Mouse (Mus musculus): ENCODE data around the gene Atp1a2.
"Not testable (repeated sequence)": the region's sequence is repeated elsewhere in the genome, so short reads cannot be mapped to it uniquely, and the experiment has no call there.

Atp1a2 gene

GRCm38 (mm10) chr1:172273386-172273785 lies 24.5 kb downstream of the Atp1a2 start:
- no peak for ATAC-seq (ENCODE audit: low TSS enrichment)

- peak; percentile 66 for ATAC-seq (ENCODE audit: low TSS enrichment)
These were observed 26.1 kb downstream of the Atp1a2 start for GRCm38 (mm10) chr1:172271765-172272164.

- ATAC-seq (ENCODE audit: low TSS enrichment) = no peak
These were observed 26.7 kb downstream of the Atp1a2 start for GRCm38 (mm10) chr1:172271208-172271607.

GRCm38 (mm10) chr1:172261477-172262078 lies 36.3 kb downstream of the Atp1a2 start, which contains the start of gene Igsf8:
Gene Igsf8, plus strand, starts transcription at chr1:172261641.
- no peak for ATAC-seq (ENCODE audit: low TSS enrichment)

GRCm38 (mm10) chr1:172258314-172258713 lies 39.5 kb downstream of the Atp1a2 start, which contains the start of gene Atp1a4:
Gene Atp1a4, minus strand, starts transcription at chr1:172258414.
- ATAC-seq (ENCODE audit: low TSS enrichment) = no peak

- ATAC-seq (ENCODE audit: low TSS enrichment) = peak; percentile 53
These were observed 50.2 kb downstream of the Atp1a2 start for GRCm38 (mm10) chr1:172247679-172248078.

GRCm38 (mm10) chr1:172247216-172247615 lies 50.6 kb downstream of the Atp1a2 start:
- peak; percentile 83 for ATAC-seq (ENCODE audit: low TSS enrichment)

GRCm38 (mm10) chr1:172244645-172245044 lies 53.2 kb downstream of the Atp1a2 start:
- ATAC-seq (ENCODE audit: low TSS enrichment) = not testable (repeated sequence)

- no peak for ATAC-seq (ENCODE audit: low TSS enrichment)
These were observed 54.2 kb downstream of the Atp1a2 start for GRCm38 (mm10) chr1:172243547-172244205.

- no peak for ATAC-seq (ENCODE audit: low TSS enrichment)
These were observed 55.5 kb downstream of the Atp1a2 start for GRCm38 (mm10) chr1:172242401-172242800.

- ATAC-seq (ENCODE audit: low TSS enrichment) = no peak
These were observed 56.7 kb downstream of the Atp1a2 start for GRCm38 (mm10) chr1:172240945-172241708.

- ATAC-seq (ENCODE audit: low TSS enrichment) = no peak
These were observed 68.6 kb downstream of the Atp1a2 start for GRCm38 (mm10) chr1:172229215-172229614.

- no peak for ATAC-seq (ENCODE audit: low TSS enrichment)
These were observed 69.7 kb downstream of the Atp1a2 start for GRCm38 (mm10) chr1:172228209-172228608.
